Mouse (Mus musculus): Measurements from ENCODE around the gene Pold4. TPM values are rescaled to one million over a fixed set of nuclear protein-coding genes. Genes with fewer than 3 reads are reported as not detected.

Gene Pold4
- total and polyA plus RNA-seq, 3 experiments, result 37.1 to 104 (median 66.2) TPM

- no peak for TF ChIP-seq GATA2 (IDR thresholded peaks at IDR 0.05; ENCODE audit: borderline replicate concordance, low read depth, low read length)
- TF ChIP-seq POLR2AphosphoS5 (IDR thresholded peaks at IDR 0.05; ENCODE audit: insufficient replicate concordance, low read depth, low read length), result no peak
- no peak for TF ChIP-seq CTCF (IDR thresholded peaks at IDR 0.05; ENCODE audit: low read depth, low read length)
- TF ChIP-seq TAL1 (conservative IDR thresholded peaks at IDR 0.05; ENCODE audit: low read depth, low read length), result no peak
- TF ChIP-seq GATA1 (IDR thresholded peaks at IDR 0.05; ENCODE audit: borderline replicate concordance, low read length), result no peak
- no peaks in the 10 kb centered on the region for H3K36me3 ChIP-seq (replicated peaks)
- peaks cover 54% of the 10 kb centered on the region for H3K4me1 ChIP-seq (ENCODE audit: insufficient read depth, low read depth, low read length)
- no peak for ATAC-seq (ENCODE audit: extremely low read depth, insufficient number of reproducible peaks, low FRiP score, poor library complexity, severe bottlenecking)
- no peak for DNase-seq (ENCODE audit: low spot score)
- peaks cover 85% of the 10 kb centered on the region for H3K27me3 ChIP-seq (ENCODE audit: insufficient read depth, low read length)
- no peak overlapping the region for H3K4me3 ChIP-seq (ENCODE audit: low read depth, low read length)
- no peaks in the 10 kb centered on the region for H3K9me3 ChIP-seq (replicated peaks)
Observed at GRCm38 (mm10) chr19:4218293-4218692, 13.4 kb upstream of the Pold4 start.

DNA sequence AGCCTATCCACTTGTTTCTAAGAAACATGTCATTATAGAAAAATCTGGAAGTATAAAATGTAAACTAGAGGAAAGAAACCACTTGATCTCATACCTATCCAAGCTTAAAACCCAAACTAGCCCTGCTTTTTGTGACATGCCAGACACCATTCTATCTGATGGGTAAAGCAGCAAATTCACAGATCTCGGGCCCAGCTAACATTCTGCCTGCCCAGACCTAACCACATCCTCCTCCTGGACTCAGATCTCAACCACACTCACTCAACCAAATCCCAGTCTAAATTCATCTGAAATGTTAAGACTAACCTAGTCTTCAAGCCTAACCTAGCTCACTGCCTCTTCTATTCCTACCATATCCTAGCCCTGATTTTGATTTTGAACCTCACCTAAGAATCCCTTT is 12.9 kb upstream of the Pold4 start:
- Histone ChIP-seq H3K4me3 (ENCODE audit: low read depth, low read length) (no peak overlapping the region), H3K36me3 (replicated peaks) (no peaks in the 10 kb centered on the region), H3K9me3 (replicated peaks) (no peaks in the 10 kb centered on the region), H3K27me3 (ENCODE audit: insufficient read depth, low read length) (peaks cover 84% of the 10 kb centered on the region), H3K4me1 (ENCODE audit: insufficient read depth, low read depth, low read length) (peaks cover 51% of the 10 kb centered on the region)
- TF ChIP-seq CTCF (IDR thresholded peaks at IDR 0.05; ENCODE audit: low read depth, low read length) (no peak), TAL1 (conservative IDR thresholded peaks at IDR 0.05; ENCODE audit: low read depth, low read length) (no peak), POLR2AphosphoS5 (IDR thresholded peaks at IDR 0.05; ENCODE audit: insufficient replicate concordance, low read depth, low read length) (no peak)
- DNase-seq (ENCODE audit: low spot score) (no peak), ATAC-seq (ENCODE audit: extremely low read depth, insufficient number of reproducible peaks, low FRiP score, poor library complexity, severe bottlenecking) (no peak)

DNA sequence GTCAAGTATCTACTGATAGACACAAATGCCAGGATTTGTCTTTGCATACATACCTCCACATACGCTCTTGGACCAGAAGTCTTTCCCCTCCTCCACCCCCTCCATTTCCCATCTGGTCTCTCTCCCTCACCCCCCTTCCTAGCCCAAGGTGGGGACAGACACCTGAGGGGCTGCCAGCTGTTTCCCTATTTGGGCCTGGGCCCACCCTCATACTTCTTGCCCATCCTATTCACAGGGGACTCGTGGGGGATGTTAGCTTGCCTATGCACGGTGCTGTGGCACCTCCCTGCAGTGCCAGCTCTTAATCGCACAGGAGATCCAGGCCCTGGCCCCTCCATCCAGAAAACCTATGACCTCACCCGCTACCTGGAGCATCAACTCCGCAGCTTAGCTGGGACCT is 11.8 kb upstream of the Pold4 start:
- TF ChIP-seq TAL1 (conservative IDR thresholded peaks at IDR 0.05; ENCODE audit: low read depth, low read length), result no peak
- TF ChIP-seq GATA2 (IDR thresholded peaks at IDR 0.05; ENCODE audit: borderline replicate concordance, low read depth, low read length), result no peak
- TF ChIP-seq GATA1 (IDR thresholded peaks at IDR 0.05; ENCODE audit: borderline replicate concordance, low read length), result no peak
- TF ChIP-seq POLR2AphosphoS5 (IDR thresholded peaks at IDR 0.05; ENCODE audit: insufficient replicate concordance, low read depth, low read length), result no peak
- TF ChIP-seq CTCF (IDR thresholded peaks at IDR 0.05; ENCODE audit: low read depth, low read length), result no peak
- Histone ChIP-seq H3K4me3 (ENCODE audit: low read depth, low read length) (no peak overlapping the region; the same call in 1 of the 2 replicates), H3K27me3 (ENCODE audit: insufficient read depth, low read length) (peaks cover 78% of the 10 kb centered on the region), H3K4me1 (ENCODE audit: insufficient read depth, low read depth, low read length) (peaks cover 40% of the 10 kb centered on the region), H3K36me3 (replicated peaks) (no peaks in the 10 kb centered on the region), H3K9me3 (replicated peaks) (no peaks in the 10 kb centered on the region)
- ATAC-seq (ENCODE audit: extremely low read depth, insufficient number of reproducible peaks, low FRiP score, poor library complexity, severe bottlenecking) (no peak), DNase-seq (ENCODE audit: low spot score) (no peak)

GRCm38 (mm10) chr19:4220416-4220815 is 11.3 kb upstream of the Pold4 start:
- H3K27me3 ChIP-seq (ENCODE audit: insufficient read depth, low read length), result peaks cover 77% of the 10 kb centered on the region
- no peaks in the 10 kb centered on the region for H3K36me3 ChIP-seq (replicated peaks)
- peaks cover 37% of the 10 kb centered on the region for H3K4me1 ChIP-seq (ENCODE audit: insufficient read depth, low read depth, low read length)
- ATAC-seq (ENCODE audit: extremely low read depth, insufficient number of reproducible peaks, low FRiP score, poor library complexity, severe bottlenecking) (no peak), DNase-seq (ENCODE audit: low spot score) (no peak)
- no peaks in the 10 kb centered on the region for H3K9me3 ChIP-seq (replicated peaks)
- TF ChIP-seq TAL1 (conservative IDR thresholded peaks at IDR 0.05; ENCODE audit: low read depth, low read length) (no peak), POLR2AphosphoS5 (IDR thresholded peaks at IDR 0.05; ENCODE audit: insufficient replicate concordance, low read depth, low read length) (no peak), GATA1 (IDR thresholded peaks at IDR 0.05; ENCODE audit: borderline replicate concordance, low read length) (no peak), GATA2 (IDR thresholded peaks at IDR 0.05; ENCODE audit: borderline replicate concordance, low read depth, low read length) (no peak), CTCF (IDR thresholded peaks at IDR 0.05; ENCODE audit: low read depth, low read length) (no peak)
- peak overlapping the region; percentile 25; the same call in 1 of the 2 replicates for H3K4me3 ChIP-seq (ENCODE audit: low read depth, low read length)

- ATAC-seq (ENCODE audit: extremely low read depth, insufficient number of reproducible peaks, low FRiP score, poor library complexity, severe bottlenecking) (no peak), DNase-seq (ENCODE audit: low spot score) (no peak)
- peaks cover 33% of the 10 kb centered on the region for H3K4me1 ChIP-seq (ENCODE audit: insufficient read depth, low read depth, low read length)
- H3K4me3 ChIP-seq (ENCODE audit: low read depth, low read length), result peak overlapping the region; percentile 25; the same call in 1 of the 2 replicates
- TF ChIP-seq TAL1 (conservative IDR thresholded peaks at IDR 0.05; ENCODE audit: low read depth, low read length) (no peak), POLR2AphosphoS5 (IDR thresholded peaks at IDR 0.05; ENCODE audit: insufficient replicate concordance, low read depth, low read length) (no peak), CTCF (IDR thresholded peaks at IDR 0.05; ENCODE audit: low read depth, low read length) (no peak), GATA2 (IDR thresholded peaks at IDR 0.05; ENCODE audit: borderline replicate concordance, low read depth, low read length) (no peak), GATA1 (IDR thresholded peaks at IDR 0.05; ENCODE audit: borderline replicate concordance, low read length) (no peak)
- no peaks in the 10 kb centered on the region for H3K36me3 ChIP-seq (replicated peaks)
- peaks cover 74% of the 10 kb centered on the region for H3K27me3 ChIP-seq (ENCODE audit: insufficient read depth, low read length)
- no peaks in the 10 kb centered on the region for H3K9me3 ChIP-seq (replicated peaks)
Observed at GRCm38 (mm10) chr19:4220957-4221743, 10.5 kb upstream of the Pold4 start.

DNA sequence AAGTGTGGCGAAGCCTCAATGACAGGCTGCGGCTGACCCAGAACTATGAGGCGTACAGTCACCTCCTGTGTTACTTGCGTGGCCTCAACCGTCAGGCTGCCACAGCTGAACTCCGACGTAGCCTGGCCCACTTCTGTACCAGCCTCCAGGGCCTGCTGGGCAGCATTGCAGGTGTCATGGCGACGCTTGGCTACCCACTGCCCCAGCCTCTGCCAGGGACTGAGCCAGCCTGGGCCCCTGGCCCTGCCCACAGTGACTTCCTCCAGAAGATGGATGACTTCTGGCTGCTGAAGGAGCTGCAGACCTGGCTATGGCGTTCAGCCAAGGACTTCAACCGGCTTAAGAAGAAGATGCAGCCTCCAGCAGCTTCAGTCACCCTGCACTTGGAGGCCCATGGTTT is 9.5 kb upstream of the Pold4 start:
- H3K4me1 ChIP-seq (ENCODE audit: insufficient read depth, low read depth, low read length), result peaks cover 31% of the 10 kb centered on the region
- peaks cover 71% of the 10 kb centered on the region for H3K27me3 ChIP-seq (ENCODE audit: insufficient read depth, low read length)
- no peaks in the 10 kb centered on the region for H3K9me3 ChIP-seq (replicated peaks)
- TF ChIP-seq GATA1 (IDR thresholded peaks at IDR 0.05; ENCODE audit: borderline replicate concordance, low read length), result no peak
- TF ChIP-seq GATA2 (IDR thresholded peaks at IDR 0.05; ENCODE audit: borderline replicate concordance, low read depth, low read length), result no peak
- no peak for TF ChIP-seq CTCF (IDR thresholded peaks at IDR 0.05; ENCODE audit: low read depth, low read length)
- TF ChIP-seq TAL1 (conservative IDR thresholded peaks at IDR 0.05; ENCODE audit: low read depth, low read length), result no peak
- H3K36me3 ChIP-seq (replicated peaks), result no peaks in the 10 kb centered on the region
- ATAC-seq (ENCODE audit: extremely low read depth, insufficient number of reproducible peaks, low FRiP score, poor library complexity, severe bottlenecking) (no peak), DNase-seq (ENCODE audit: low spot score) (no peak)
- no peak overlapping the region for H3K4me3 ChIP-seq (ENCODE audit: low read depth, low read length)

Data from G1E (cell line).